Mouse (Mus musculus) limb, embryonic 15.5 days (tissue): ENCODE data around the gene Fan1. TPM values are rescaled to one million over a fixed set of nuclear protein-coding genes. Genes with fewer than 3 reads are reported as not detected.
A peak's percentile ranks its signal among the peaks of the same experiment; 100 is the strongest.

Source experiments
- ATAC-seq: fragments of 200-750 bp; cut with Nextera tagmentation; 2 replicates; pipeline ENCODE4 v1.8.0; 2017; ENCODE audit warnings: low read depth, moderate TSS enrichment; ENCODE audit not compliant: insufficient number of reproducible peaks, low FRiP score, low TSS enrichment
- H3K27ac ChIP-seq: fragments of 300-500 bp; sonication (generic); 2 replicates; pipeline ENCODE4 v1.5.1; 2015; ENCODE audit warnings: moderate library complexity, mild to moderate bottlenecking, inconsistent platforms
- H3K27me3 ChIP-seq: fragments of 300-500 bp; sonication (generic); 2 replicates; pipeline ENCODE4 v1.6.1; 2015; ENCODE audit warnings: inconsistent platforms
- H3K36me3 ChIP-seq: fragments of 300-500 bp; sonication (generic); 2 replicates; pipeline ENCODE4 v1.6.1; 2015; ENCODE audit warnings: inconsistent platforms
- H3K4me1 ChIP-seq: fragments of 300-500 bp; sonication (generic); 2 replicates; pipeline ENCODE4 v1.6.1; 2015; ENCODE audit warnings: inconsistent platforms
- H3K4me2 ChIP-seq: fragments of 300-500 bp; sonication (generic); 2 replicates; pipeline ENCODE4 v1.6.1; 2015; ENCODE audit warnings: mild to moderate bottlenecking, inconsistent platforms
- H3K4me3 ChIP-seq: fragments of 300-500 bp; sonication (generic); 2 replicates; pipeline ENCODE4 v1.5.1; 2015; ENCODE audit warnings: mild to moderate bottlenecking, inconsistent platforms
- H3K9ac ChIP-seq: fragments of 300-500 bp; sonication (generic); 2 replicates; pipeline ENCODE4 v1.6.1; 2015; ENCODE audit warnings: inconsistent platforms
- H3K9me3 ChIP-seq: fragments of 300-500 bp; sonication (generic); 2 replicates; pipeline ENCODE4 v1.6.1; 2016; ENCODE audit warnings: inconsistent platforms
- WGBS: fragments of 180-500 bp; shearing (Covaris S2); methylation state at CpG from one replicate; pipeline ENCODE4 v1.1.7; 2015; 5-methylcytosine and 5-hydroxymethylcytosine counted together
- polyA plus RNA-seq: library from polyadenylated mRNA; unstranded; fragments of >200 nt; fragmentation: Nextera tagmentation; extraction: Ambion mirVana; gene quantifications from 2 replicates; pipeline ENCODE4 v1.2.1, GENCODE M21; 2015

Fan1 gene
- 6.3 and 8.0 TPM in 2 replicates for polyA plus RNA-seq

- Histone ChIP-seq H3K4me3 (peak within 1 kb of the TSS; percentile 71), H3K9me3 (no peaks in the 10 kb centered on the region), H3K9ac (peak within 1 kb of the TSS; percentile 57; the same call in 1 of the 2 replicates), H3K27ac (peak within 1 kb of the TSS; percentile 98), H3K27me3 (no peaks in the 10 kb centered on the region), H3K36me3 (peaks cover 38% of the 10 kb centered on the region), H3K4me1 (peaks cover 11% of the 10 kb centered on the region), H3K4me2 (peak within 1 kb of the TSS; percentile 59)
- peak; percentile 92 for ATAC-seq
- 4% methylated on average over 27 of the region's 27 CpGs for WGBS
These were observed at the start of gene Fan1 for GRCm38 (mm10) chr7:64373830-64374562. Fan1 (minus strand) TSS chr7:64374095.

- Histone ChIP-seq H3K4me3 (no peak overlapping the region), H3K27me3 (no peaks in the 10 kb centered on the region), H3K4me2 (no peak overlapping the region), H3K27ac (no peak overlapping the region), H3K9ac (no peak overlapping the region), H3K9me3 (no peaks in the 10 kb centered on the region), H3K36me3 (peaks cover 10% of the 10 kb centered on the region; the same call in 1 of the 2 replicates), H3K4me1 (no peaks in the 10 kb centered on the region)
- WGBS, result 89% methylated on average over 8 of the region's 8 CpGs
- ATAC-seq, result no peak
These were observed 30.1 kb upstream of the Fan1 start for GRCm38 (mm10) chr7:64403989-64404388.

- Histone ChIP-seq H3K4me1 (no peaks in the 10 kb centered on the region), H3K9ac (no peak overlapping the region), H3K9me3 (no peaks in the 10 kb centered on the region), H3K4me3 (no peak overlapping the region), H3K36me3 (peaks cover 10% of the 10 kb centered on the region; the same call in 1 of the 2 replicates), H3K27ac (no peak overlapping the region), H3K27me3 (no peaks in the 10 kb centered on the region), H3K4me2 (no peak overlapping the region)
- ATAC-seq, result no peak
- WGBS, result 81% methylated on average over 4 of the region's 4 CpGs
These were observed 28.6 kb upstream of the Fan1 start for GRCm38 (mm10) chr7:64402452-64402851.

- peaks cover 10% of the 10 kb centered on the region; the same call in 1 of the 2 replicates for H3K36me3 ChIP-seq
- ATAC-seq, result no peak
- H3K27ac ChIP-seq, result no peak overlapping the region
- no peaks in the 10 kb centered on the region for H3K27me3 ChIP-seq
- 91% methylated on average over 1 of the region's 1 CpGs for WGBS
- no peak overlapping the region for H3K4me2 ChIP-seq
- no peak overlapping the region for H3K4me3 ChIP-seq
- H3K9ac ChIP-seq, result no peak overlapping the region
- H3K9me3 ChIP-seq, result no peaks in the 10 kb centered on the region
- H3K4me1 ChIP-seq, result no peaks in the 10 kb centered on the region
These were observed 26.8 kb upstream of the Fan1 start for GRCm38 (mm10) chr7:64400725-64401124.

GRCm38 (mm10) chr7:64392819-64393151 is 18.9 kb upstream of the Fan1 start:
- Histone ChIP-seq H3K36me3 (peaks cover 15% of the 10 kb centered on the region), H3K27ac (peak overlapping the region; percentile 90), H3K9ac (peak overlapping the region; percentile 72), H3K4me3 (peak overlapping the region; percentile 67), H3K27me3 (no peaks in the 10 kb centered on the region), H3K4me1 (peaks cover 12% of the 10 kb centered on the region), H3K9me3 (no peaks in the 10 kb centered on the region), H3K4me2 (peak overlapping the region; percentile 62)
- ATAC-seq, result no peak
- 0% methylated on average over 15 of the region's 15 CpGs for WGBS

- H3K4me3 ChIP-seq, result peak within 1 kb of the TSS; percentile 67
- peaks cover 12% of the 10 kb centered on the region for H3K4me1 ChIP-seq
- no peaks in the 10 kb centered on the region for H3K9me3 ChIP-seq
- 1% methylated on average over 54 of the region's 54 CpGs for WGBS
- no peaks in the 10 kb centered on the region for H3K27me3 ChIP-seq
- peak within 1 kb of the TSS; percentile 89 for H3K4me2 ChIP-seq
- H3K27ac ChIP-seq, result peak within 1 kb of the TSS; percentile 90
- ATAC-seq, result peak; percentile 99
- H3K36me3 ChIP-seq, result peaks cover 16% of the 10 kb centered on the region
- peak within 1 kb of the TSS; percentile 72 for H3K9ac ChIP-seq
These were observed 18.4 kb upstream of the Fan1 start, which contains the start of the genes Mphosph10 and Mcee for GRCm38 (mm10) chr7:64392122-64392818. Mphosph10 (minus strand) TSS chr7:64392268. Mcee (plus strand) TSS chr7:64392607.

GRCm38 (mm10) chr7:64391479-64391878 is 17.6 kb upstream of the Fan1 start:
- no peak for ATAC-seq
- peak overlapping the region; percentile 90 for H3K27ac ChIP-seq
- 5% methylated on average over 8 of the region's 8 CpGs for WGBS

GRCm38 (mm10) chr7:64373147-64373829 is 607 bp downstream of the Fan1 start:
- 8% methylated on average over 18 of the region's 18 CpGs for WGBS
- no peak for ATAC-seq
- H3K36me3 ChIP-seq, result peaks cover 38% of the 10 kb centered on the region
- H3K4me3 ChIP-seq, result peak overlapping the region; percentile 71
- H3K27me3 ChIP-seq, result no peaks in the 10 kb centered on the region
- H3K9me3 ChIP-seq, result no peaks in the 10 kb centered on the region
- H3K9ac ChIP-seq, result peak overlapping the region; percentile 57; the same call in 1 of the 2 replicates
- H3K4me1 ChIP-seq, result peaks cover 11% of the 10 kb centered on the region
- peak overlapping the region; percentile 98 for H3K27ac ChIP-seq
- H3K4me2 ChIP-seq, result peak overlapping the region; percentile 59

More at GRCm38 (mm10) chr7:64391479-64391878, 17.6 kb upstream of the Fan1 start:
- no peaks in the 10 kb centered on the region for H3K27me3 ChIP-seq
- H3K36me3 ChIP-seq, result peaks cover 23% of the 10 kb centered on the region
- no peaks in the 10 kb centered on the region for H3K9me3 ChIP-seq
- H3K4me1 ChIP-seq, result peaks cover 12% of the 10 kb centered on the region
- H3K4me2 ChIP-seq, result peak overlapping the region; percentile 89
- peak overlapping the region; percentile 46 for H3K9ac ChIP-seq
- H3K4me3 ChIP-seq, result peak overlapping the region; percentile 67

- H3K4me3 ChIP-seq, result peak overlapping the region; percentile 71; the same call in 1 of the 2 replicates
- 85% methylated on average over 23 of the region's 23 CpGs for WGBS
- H3K4me1 ChIP-seq, result peaks cover 11% of the 10 kb centered on the region
- H3K27me3 ChIP-seq, result no peaks in the 10 kb centered on the region
- H3K4me2 ChIP-seq, result no peak overlapping the region
- peaks cover 33% of the 10 kb centered on the region for H3K36me3 ChIP-seq
- no peak overlapping the region for H3K27ac ChIP-seq
- ATAC-seq, result no peak
- no peak overlapping the region for H3K9ac ChIP-seq
- no peaks in the 10 kb centered on the region for H3K9me3 ChIP-seq
These were observed 1.7 kb downstream of the Fan1 start for GRCm38 (mm10) chr7:64371940-64372878.

- Histone ChIP-seq H3K9me3 (no peaks in the 10 kb centered on the region), H3K4me3 (no peak overlapping the region), H3K4me2 (no peak overlapping the region), H3K36me3 (peaks cover 46% of the 10 kb centered on the region), H3K27me3 (no peaks in the 10 kb centered on the region), H3K9ac (no peak overlapping the region), H3K4me1 (peaks cover 11% of the 10 kb centered on the region), H3K27ac (no peak overlapping the region)
- no peak for ATAC-seq
- WGBS, result 85% methylated on average over 6 of the region's 6 CpGs
These were observed 4.1 kb downstream of the Fan1 start for GRCm38 (mm10) chr7:64369841-64370240.

GRCm38 (mm10) chr7:64365863-64366262 is 8.0 kb downstream of the Fan1 start:
- no peak overlapping the region for H3K4me2 ChIP-seq
- H3K9me3 ChIP-seq, result no peaks in the 10 kb centered on the region
- no peaks in the 10 kb centered on the region for H3K27me3 ChIP-seq
- no peak overlapping the region for H3K4me3 ChIP-seq
- 91% methylated on average over 5 of the region's 5 CpGs for WGBS
- no peaks in the 10 kb centered on the region; the same call in 1 of the 2 replicates for H3K4me1 ChIP-seq
- H3K9ac ChIP-seq, result no peak overlapping the region
- ATAC-seq, result no peak
- peaks cover 81% of the 10 kb centered on the region for H3K36me3 ChIP-seq
- H3K27ac ChIP-seq, result no peak overlapping the region
